Mouse (Mus musculus) frontal cortex, adult (tissue): ENCODE results near the gene Trappc6a.
A peak's percentile ranks its signal among the peaks of the same experiment; 100 is the strongest.

Source experiments
- ATAC-seq: cut with Nextera tagmentation; 2 replicates; pipeline ENCODE4 v1.9.2; 2017; ENCODE audit warnings: mild to moderate bottlenecking, moderate library complexity, mixed read lengths; ENCODE audit not compliant: low TSS enrichment

Gene Trappc6a

GRCm38 (mm10) chr7:19508150-19508923 is at the start of gene Trappc6a, which contains the start of gene Bloc1s3:
Gene Trappc6a, plus strand, starts transcription at chr7:19508395.
Gene Bloc1s3, minus strand, starts transcription at chr7:19508367.
- ATAC-seq: peak; percentile 96

- peak; percentile 66 for ATAC-seq
Measured at GRCm38 (mm10) chr7:19458591-19459111, 49.5 kb upstream of the Trappc6a start, which contains the start of gene Mark4. Gene Mark4, minus strand, starts transcription at chr7:19458821.

GRCm38 (mm10) chr7:19459144-19459870 is 48.9 kb upstream of the Trappc6a start:
- ATAC-seq: no peak

- ATAC-seq: no peak
Measured at GRCm38 (mm10) chr7:19460500-19460899, 47.7 kb upstream of the Trappc6a start.

GRCm38 (mm10) chr7:19461488-19461887 is 46.7 kb upstream of the Trappc6a start:
- no peak for ATAC-seq

- ATAC-seq: no peak
Measured at GRCm38 (mm10) chr7:19462443-19462842, 45.8 kb upstream of the Trappc6a start.

- no peak for ATAC-seq
Measured at GRCm38 (mm10) chr7:19462884-19463381, 45.3 kb upstream of the Trappc6a start, which contains the start of gene Exoc3l2. Gene Exoc3l2, plus strand, starts transcription at chr7:19463331.

- no peak for ATAC-seq
Measured at GRCm38 (mm10) chr7:19464367-19465307, 43.6 kb upstream of the Trappc6a start.

GRCm38 (mm10) chr7:19466602-19467145 is 41.5 kb upstream of the Trappc6a start:
- ATAC-seq: no peak

GRCm38 (mm10) chr7:19467638-19468037 is 40.6 kb upstream of the Trappc6a start:
- ATAC-seq: no peak

GRCm38 (mm10) chr7:19468279-19468678 is 39.9 kb upstream of the Trappc6a start:
- no peak for ATAC-seq

- no peak for ATAC-seq
Measured at GRCm38 (mm10) chr7:19469404-19469803, 38.8 kb upstream of the Trappc6a start.

- ATAC-seq: no peak
Measured at GRCm38 (mm10) chr7:19470308-19470707, 37.9 kb upstream of the Trappc6a start.

GRCm38 (mm10) chr7:19472403-19472802 is 35.8 kb upstream of the Trappc6a start:
- ATAC-seq: no peak

- peak; percentile 92 for ATAC-seq
Measured at GRCm38 (mm10) chr7:19473875-19474443, 34.2 kb upstream of the Trappc6a start.

- no peak for ATAC-seq
Measured at GRCm38 (mm10) chr7:19477084-19477483, 31.1 kb upstream of the Trappc6a start.

GRCm38 (mm10) chr7:19477624-19478384 is 30.4 kb upstream of the Trappc6a start:
- ATAC-seq: no peak

GRCm38 (mm10) chr7:19483281-19483680 is 24.9 kb upstream of the Trappc6a start:
- no peak for ATAC-seq

GRCm38 (mm10) chr7:19485488-19485887 is 22.7 kb upstream of the Trappc6a start:
- ATAC-seq: no peak

- no peak for ATAC-seq
Measured at GRCm38 (mm10) chr7:19486549-19486948, 21.6 kb upstream of the Trappc6a start.
